Mouse (Mus musculus): ENCODE results near the gene Pfkfb3. TPM values are rescaled to one million over a fixed set of nuclear protein-coding genes. Genes with fewer than 3 reads are reported as not detected.

Gene Pfkfb3
- total RNA-seq, 2 experiments from 2014 or later: 27.5 to 30.0 TPM

Other genes starting within 250 kb of the Pfkfb3 start
- gene Rbm17, start 50.1 kb upstream of the Pfkfb3 start, total RNA-seq (2021): 10 to 100 TPM; 73.5 to 87.7 TPM
- not detected for gene Gm17490, start 72.2 kb upstream of the Pfkfb3 start, total RNA-seq (2021)
- not detected for gene Il2ra, start 88.7 kb upstream of the Pfkfb3 start, total RNA-seq (2021)
- 10 to 100 TPM in 1 of 2 experiments, 1 to 10 TPM in 1; 6.8 to 11.0 TPM for gene Il15ra, start 151.2 kb upstream of the Pfkfb3 start, total RNA-seq (2021)
- 100 to 1,000 TPM; 102 to 122 TPM for gene Fbh1, start 223.5 kb upstream of the Pfkfb3 start, total RNA-seq (2021)
- gene Ankrd16, start 223.8 kb upstream of the Pfkfb3 start, total RNA-seq (2021): 10 to 100 TPM; 55.2 to 56.9 TPM